Mouse (Mus musculus) embryonic facial prominence, embryonic 11.5 days (tissue): ENCODE measurements around the gene Ptgfrn. TPM values are rescaled to one million over a fixed set of nuclear protein-coding genes. Genes with fewer than 3 reads are reported as not detected.

Experiments used
- ATAC-seq: fragments of 200-750 bp; cut with Nextera tagmentation; replicated peaks from 2 replicates; pipeline ENCODE4 v1.8.0; 2017; ENCODE audit warnings: low read depth; ENCODE audit not compliant: insufficient number of reproducible peaks, low FRiP score, low TSS enrichment
- DNase-seq: peaks from one replicate; pipeline ENCODE4 v3.0.0-alpha.2; 2015; ENCODE audit warnings: low spot score
- H3K27ac ChIP-seq: fragments of 300-500 bp; sonication (generic); replicated peaks from 2 replicates; pipeline ENCODE4 v1.5.1; 2014; ENCODE audit warnings: mild to moderate bottlenecking, low read depth, low read length, control low read depth
- H3K27me3 ChIP-seq: fragments of 300-500 bp; sonication (generic); 2 replicates; pipeline ENCODE4 v1.6.1; 2014; ENCODE audit warnings: mild to moderate bottlenecking, low read length, moderate library complexity, mixed read lengths; ENCODE audit not compliant: control insufficient read depth, insufficient read depth
- H3K36me3 ChIP-seq: fragments of 300-500 bp; sonication (generic); replicated peaks from 2 replicates; pipeline ENCODE4 v1.6.1; 2014; ENCODE audit warnings: low read depth, mild to moderate bottlenecking, low read length, moderate library complexity, mixed read lengths; ENCODE audit not compliant: control insufficient read depth, insufficient read depth
- H3K4me1 ChIP-seq: fragments of 300-500 bp; sonication (generic); 2 replicates; pipeline ENCODE4 v1.6.1; 2014; ENCODE audit warnings: low read length, mixed read lengths; ENCODE audit not compliant: control insufficient read depth, insufficient read depth
- H3K4me2 ChIP-seq: fragments of 300-500 bp; sonication (generic); 2 replicates; pipeline ENCODE4 v1.6.1; 2014; ENCODE audit warnings: low read depth, mild to moderate bottlenecking, control low read depth, low read length, moderate library complexity
- H3K4me3 ChIP-seq: fragments of 300-500 bp; sonication (generic); 2 replicates; pipeline ENCODE4 v1.5.1; 2014; ENCODE audit warnings: low read depth, low read length, control low read depth
- H3K9ac ChIP-seq: fragments of 300-500 bp; sonication (generic); replicated peaks from 2 replicates; pipeline ENCODE4 v1.6.1; 2014; ENCODE audit warnings: mild to moderate bottlenecking, control low read depth, low read length
- H3K9me3 ChIP-seq: fragments of 300-500 bp; sonication (generic); replicated peaks from 2 replicates; pipeline ENCODE4 v1.6.1; 2016; ENCODE audit warnings: mild to moderate bottlenecking, low read length, inconsistent platforms, mixed read lengths; ENCODE audit not compliant: control insufficient read depth
- WGBS: fragments of 180-500 bp; shearing (Covaris S2); extraction: QIAGEN DNeasy Blood & Tissue Kit; methylation state at CpG from one replicate; pipeline ENCODE4 v1.1.7; 2014; 5-methylcytosine and 5-hydroxymethylcytosine counted together
- polyA plus RNA-seq: library from polyadenylated mRNA; unstranded; fragments of >200 nt; fragmentation: Nextera tagmentation; extraction: Ambion mirVana; gene quantifications from 2 replicates; pipeline ENCODE4 v1.2.1, GENCODE M21; 2014

Gene Ptgfrn
- polyA plus RNA-seq, 1 experiment from 2014 or later: 6.5 TPM

- H3K9ac ChIP-seq: no peak overlapping the region
- no peaks in the 10 kb centered on the region for H3K9me3 ChIP-seq
- H3K27me3 ChIP-seq: no peaks in the 10 kb centered on the region
- no peak overlapping the region for H3K4me3 ChIP-seq
- no peak for ATAC-seq
- H3K36me3 ChIP-seq: no peaks in the 10 kb centered on the region
- WGBS: 83% methylated on average over 6 of the region's 6 CpGs
- H3K4me1 ChIP-seq: no peaks in the 10 kb centered on the region
- no peak for DNase-seq
- H3K27ac ChIP-seq: no peak overlapping the region
- no peak overlapping the region for H3K4me2 ChIP-seq
These were observed 104.7 kb downstream of the Ptgfrn start for GRCm38 (mm10) chr3:101005392-101005791.

GRCm38 (mm10) chr3:101003575-101004356, 106.3 kb downstream of the Ptgfrn start:
- ATAC-seq (no peak), DNase-seq (no peak)
- 85% methylated on average over 15 of the region's 15 CpGs for WGBS
- no peaks in the 10 kb centered on the region for H3K27me3 ChIP-seq
- no peak overlapping the region for H3K9ac ChIP-seq
- no peaks in the 10 kb centered on the region for H3K4me1 ChIP-seq
- H3K4me3 ChIP-seq: no peak overlapping the region
- H3K36me3 ChIP-seq: no peaks in the 10 kb centered on the region
- H3K27ac ChIP-seq: no peak overlapping the region
- H3K4me2 ChIP-seq: no peak overlapping the region
- H3K9me3 ChIP-seq: no peaks in the 10 kb centered on the region

- H3K4me3 ChIP-seq: no peak overlapping the region
- no peaks in the 10 kb centered on the region for H3K27me3 ChIP-seq
- no peak overlapping the region for H3K4me2 ChIP-seq
- no peak for DNase-seq
- H3K27ac ChIP-seq: no peak overlapping the region
- H3K9me3 ChIP-seq: no peaks in the 10 kb centered on the region
- no peaks in the 10 kb centered on the region for H3K4me1 ChIP-seq
- H3K36me3 ChIP-seq: no peaks in the 10 kb centered on the region
- 24% methylated on average over 2 of the region's 2 CpGs for WGBS
- no peak overlapping the region for H3K9ac ChIP-seq
- no peak for ATAC-seq
These were observed 110.3 kb downstream of the Ptgfrn start for GRCm38 (mm10) chr3:100999732-101000131.

- DNase-seq (peak; percentile 81), ATAC-seq (0 out of 2 replicates have a peak, but pooled peaks have one; percentile 44)
- Histone ChIP-seq H3K9ac (no peak overlapping the region), H3K27ac (no peak overlapping the region), H3K4me2 (no peak overlapping the region), H3K27me3 (no peaks in the 10 kb centered on the region), H3K9me3 (no peaks in the 10 kb centered on the region), H3K4me1 (no peaks in the 10 kb centered on the region), H3K4me3 (no peak overlapping the region), H3K36me3 (no peaks in the 10 kb centered on the region)
- WGBS: 11% methylated on average over 6 of the region's 6 CpGs
These were observed 111.2 kb downstream of the Ptgfrn start for GRCm38 (mm10) chr3:100998904-100999340.

- 76% methylated on average over 10 of the region's 10 CpGs for WGBS
- Histone ChIP-seq H3K9me3 (no peaks in the 10 kb centered on the region), H3K9ac (no peak overlapping the region), H3K4me1 (no peaks in the 10 kb centered on the region), H3K4me2 (no peak overlapping the region), H3K27ac (no peak overlapping the region), H3K4me3 (no peak overlapping the region), H3K27me3 (no peaks in the 10 kb centered on the region), H3K36me3 (no peaks in the 10 kb centered on the region)
- DNase-seq (no peak), ATAC-seq (no peak)
These were observed 112.1 kb downstream of the Ptgfrn start for GRCm38 (mm10) chr3:100997785-100998570.

GRCm38 (mm10) chr3:100994252-100994651, 115.8 kb downstream of the Ptgfrn start:
- Histone ChIP-seq H3K4me2 (no peak overlapping the region), H3K36me3 (no peaks in the 10 kb centered on the region), H3K4me3 (no peak overlapping the region), H3K27me3 (no peaks in the 10 kb centered on the region), H3K27ac (no peak overlapping the region), H3K4me1 (no peaks in the 10 kb centered on the region), H3K9ac (no peak overlapping the region), H3K9me3 (no peaks in the 10 kb centered on the region)
- 68% methylated on average over 4 of the region's 4 CpGs for WGBS
- DNase-seq: no peak
- no peak for ATAC-seq

GRCm38 (mm10) chr3:100993718-100994117, 116.4 kb downstream of the Ptgfrn start:
- no peak for DNase-seq
- ATAC-seq: no peak
- 68% methylated on average over 15 of the region's 15 CpGs for WGBS
- Histone ChIP-seq H3K4me2 (no peak overlapping the region), H3K36me3 (no peaks in the 10 kb centered on the region), H3K4me3 (no peak overlapping the region), H3K27ac (no peak overlapping the region), H3K9me3 (no peaks in the 10 kb centered on the region), H3K9ac (no peak overlapping the region), H3K4me1 (no peaks in the 10 kb centered on the region), H3K27me3 (no peaks in the 10 kb centered on the region)

GRCm38 (mm10) chr3:100993158-100993557, 116.9 kb downstream of the Ptgfrn start:
- no peak for ATAC-seq
- WGBS: 81% methylated on average over 7 of the region's 7 CpGs

More at GRCm38 (mm10) chr3:100993158-100993557, 116.9 kb downstream of the Ptgfrn start:
- H3K27me3 ChIP-seq: no peaks in the 10 kb centered on the region
- no peaks in the 10 kb centered on the region for H3K9me3 ChIP-seq
- H3K9ac ChIP-seq: no peak overlapping the region
- H3K4me1 ChIP-seq: no peaks in the 10 kb centered on the region
- no peak overlapping the region for H3K4me2 ChIP-seq
- no peak overlapping the region for H3K27ac ChIP-seq
- no peak for DNase-seq
- no peaks in the 10 kb centered on the region for H3K36me3 ChIP-seq
- no peak overlapping the region for H3K4me3 ChIP-seq
